Mouse (Mus musculus) neural tube, embryonic 13.5 days (tissue): ENCODE results near the gene Zic2. TPM values are rescaled to one million over a fixed set of nuclear protein-coding genes. Genes with fewer than 3 reads are reported as not detected.

Experiments used
- ATAC-seq: fragments of 200-750 bp; cut with Nextera tagmentation; 2 replicates; pipeline ENCODE4 v1.8.0; 2017; ENCODE audit warnings: low read depth, mild to moderate bottlenecking, moderate TSS enrichment, moderate library complexity
- H3K27ac ChIP-seq: fragments of 300-500 bp; sonication (generic); replicated peaks from 2 replicates; pipeline ENCODE4 v1.5.1; 2015; ENCODE audit warnings: moderate library complexity, mild to moderate bottlenecking, inconsistent platforms
- H3K27me3 ChIP-seq: fragments of 300-500 bp; sonication (generic); 2 replicates; pipeline ENCODE4 v1.6.1; 2015; ENCODE audit warnings: mild to moderate bottlenecking, inconsistent platforms
- H3K36me3 ChIP-seq: fragments of 300-500 bp; sonication (generic); 2 replicates; pipeline ENCODE4 v1.6.1; 2015; ENCODE audit warnings: mild to moderate bottlenecking, inconsistent platforms
- H3K4me1 ChIP-seq: fragments of 300-500 bp; sonication (generic); replicated peaks from 2 replicates; pipeline ENCODE4 v1.6.1; 2015; ENCODE audit warnings: inconsistent platforms
- H3K4me2 ChIP-seq: fragments of 300-500 bp; sonication (generic); 2 replicates; pipeline ENCODE4 v1.6.1; 2015; ENCODE audit warnings: inconsistent platforms, mild to moderate bottlenecking, moderate library complexity
- H3K4me3 ChIP-seq: fragments of 300-500 bp; sonication (generic); 2 replicates; pipeline ENCODE4 v1.5.1; 2015; ENCODE audit warnings: mild to moderate bottlenecking, inconsistent platforms
- H3K9ac ChIP-seq: fragments of 300-500 bp; sonication (generic); 2 replicates; pipeline ENCODE4 v1.6.1; 2015; ENCODE audit warnings: moderate library complexity, mild to moderate bottlenecking, inconsistent platforms
- H3K9me3 ChIP-seq: fragments of 300-500 bp; sonication (generic); 2 replicates; pipeline ENCODE4 v1.6.1; 2016; ENCODE audit warnings: inconsistent platforms
- WGBS: fragments of 180-500 bp; shearing (Covaris S2); methylation state at CpG from one replicate; pipeline ENCODE4 v1.1.7; 2015; 5-methylcytosine and 5-hydroxymethylcytosine counted together
- polyA plus RNA-seq: library from polyadenylated mRNA; unstranded; fragments of >200 nt; fragmentation: Nextera tagmentation; extraction: Ambion mirVana; gene quantifications from 2 replicates; pipeline ENCODE4 v1.2.1, GENCODE M21; 2015

Zic2 gene
- polyA plus RNA-seq, 1 experiment from 2014 or later = 8.2 TPM

- Histone ChIP-seq H3K4me3 (peak overlapping the region; percentile 34; the same call in 1 of the 2 replicates), H3K4me1 (peaks cover 12% of the 10 kb centered on the region), H3K4me2 (peak overlapping the region; percentile 51), H3K27me3 (peaks cover 71% of the 10 kb centered on the region), H3K27ac (peak overlapping the region; percentile 38), H3K9me3 (peaks cover 8% of the 10 kb centered on the region; the same call in 1 of the 2 replicates), H3K9ac (no peak overlapping the region; the same call in 1 of the 2 replicates), H3K36me3 (no peaks in the 10 kb centered on the region)
- 3% methylated on average over 12 of the region's 12 CpGs for WGBS
- ATAC-seq = peak; percentile 51; the same call in 1 of the 2 replicates
Observed at GRCm38 (mm10) chr14:122489686-122490414, 14.6 kb downstream of the Zic2 start.

- Histone ChIP-seq H3K9ac (peak within 1 kb of the TSS; percentile 60), H3K27me3 (peaks cover 63% of the 10 kb centered on the region)
- 1% methylated on average over 44 of the region's 51 CpGs for WGBS
Observed at GRCm38 (mm10) chr14:122490441-122491328, 15.4 kb downstream of the Zic2 start, which contains the start of gene Gm10837. Gene Gm10837, plus strand, starts transcription at chr14:122490586.

DNA sequence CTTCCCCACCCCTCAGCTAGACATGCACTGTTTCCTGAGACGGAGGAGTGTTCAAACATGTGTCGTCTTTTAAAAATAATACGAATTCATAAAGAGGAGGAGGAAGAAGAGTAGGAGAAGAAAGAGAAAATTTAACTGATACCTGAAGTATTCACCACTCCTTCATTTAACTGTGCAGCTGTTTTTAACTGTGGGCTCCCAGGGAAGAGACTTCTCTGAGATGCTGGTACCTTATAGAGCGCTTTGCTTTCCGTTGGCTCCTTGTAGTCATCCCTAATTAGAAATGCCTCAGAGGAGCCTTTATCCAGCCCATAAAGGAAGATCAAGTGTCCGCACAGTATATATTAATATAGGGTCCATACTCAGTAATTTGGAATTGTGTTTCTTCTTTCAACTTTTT is 16.3 kb downstream of the Zic2 start:
- H3K4me1 ChIP-seq = peaks cover 7% of the 10 kb centered on the region
- no peak overlapping the region for H3K4me3 ChIP-seq
- H3K27ac ChIP-seq = peak overlapping the region; percentile 74; the same call in 1 of the 2 replicates
- H3K9me3 ChIP-seq = peaks cover 8% of the 10 kb centered on the region; the same call in 1 of the 2 replicates
- 70% methylated on average over 6 of the region's 6 CpGs for WGBS
- H3K36me3 ChIP-seq = no peaks in the 10 kb centered on the region
- no peak overlapping the region for H3K4me2 ChIP-seq
- H3K27me3 ChIP-seq = peaks cover 55% of the 10 kb centered on the region
- no peak overlapping the region for H3K9ac ChIP-seq
- ATAC-seq = no peak

More at GRCm38 (mm10) chr14:122490441-122491328, 15.4 kb downstream of the Zic2 start, which contains the start of gene Gm10837:
- Histone ChIP-seq H3K4me2 (peak within 1 kb of the TSS; percentile 51), H3K4me1 (peaks cover 7% of the 10 kb centered on the region), H3K27ac (peak within 1 kb of the TSS; percentile 74), H3K36me3 (no peaks in the 10 kb centered on the region), H3K9me3 (peaks cover 8% of the 10 kb centered on the region; the same call in 1 of the 2 replicates), H3K4me3 (peak within 1 kb of the TSS; percentile 34)
- ATAC-seq = peak; percentile 83

GRCm38 (mm10) chr14:122492015-122492414 is 16.8 kb downstream of the Zic2 start:
- Histone ChIP-seq H3K4me2 (no peak overlapping the region), H3K27ac (no peak overlapping the region), H3K9ac (no peak overlapping the region), H3K9me3 (peaks cover 8% of the 10 kb centered on the region; the same call in 1 of the 2 replicates), H3K4me3 (no peak overlapping the region), H3K27me3 (peaks cover 50% of the 10 kb centered on the region), H3K4me1 (peaks cover 7% of the 10 kb centered on the region), H3K36me3 (no peaks in the 10 kb centered on the region)
- 69% methylated on average over 1 of the region's 1 CpGs for WGBS
- ATAC-seq = no peak

DNA sequence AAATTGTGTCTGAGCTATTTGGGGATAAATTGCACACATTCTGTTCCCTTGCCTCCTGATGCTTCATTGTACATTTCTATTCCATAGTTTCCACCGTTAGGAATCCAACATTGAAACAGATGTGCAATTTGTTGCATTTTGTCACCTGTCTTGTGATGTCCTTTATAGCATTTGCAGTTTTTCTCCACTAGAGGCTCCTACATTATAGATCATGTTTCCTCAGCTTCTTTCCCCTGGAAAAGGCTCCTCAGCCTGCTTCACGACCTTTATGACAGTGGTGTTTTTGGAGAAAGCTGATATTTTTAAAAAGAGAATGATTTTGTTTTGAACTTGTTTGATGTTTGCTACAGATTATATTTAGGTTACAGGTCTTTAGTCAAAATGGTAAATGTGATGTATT is 33.8 kb downstream of the Zic2 start:
- ATAC-seq = no peak
- Histone ChIP-seq H3K27ac (no peak overlapping the region), H3K36me3 (no peaks in the 10 kb centered on the region), H3K9ac (no peak overlapping the region), H3K4me2 (no peak overlapping the region), H3K4me1 (no peaks in the 10 kb centered on the region), H3K4me3 (no peak overlapping the region), H3K9me3 (no peaks in the 10 kb centered on the region), H3K27me3 (no peaks in the 10 kb centered on the region)
- WGBS = 36% methylated on average over 2 of the region's 2 CpGs

DNA sequence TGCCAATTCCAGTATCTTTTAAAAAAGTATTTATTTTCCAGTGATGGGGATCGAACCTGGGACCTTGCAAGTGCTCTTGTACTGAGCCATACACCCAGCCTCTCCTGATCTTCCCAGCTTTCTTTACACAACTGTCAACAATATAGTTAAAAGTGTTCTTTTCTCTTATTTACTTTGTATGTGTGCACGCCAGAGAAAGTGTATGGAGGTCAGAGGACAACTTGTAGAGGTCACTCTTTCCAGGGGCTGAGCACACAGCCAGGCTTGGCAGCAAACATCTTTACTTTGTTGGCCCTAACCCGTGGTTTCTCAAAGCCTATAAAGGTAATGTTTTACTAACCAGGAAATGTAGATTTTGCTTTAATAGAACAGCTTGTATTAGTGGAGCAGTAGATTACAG is 36.3 kb downstream of the Zic2 start:
- no peaks in the 10 kb centered on the region for H3K4me1 ChIP-seq
- no peak for ATAC-seq
- 81% methylated on average over 3 of the region's 3 CpGs for WGBS
- no peak overlapping the region for H3K9ac ChIP-seq
- H3K36me3 ChIP-seq = no peaks in the 10 kb centered on the region
- H3K27me3 ChIP-seq = no peaks in the 10 kb centered on the region
- no peak overlapping the region for H3K27ac ChIP-seq
- no peak overlapping the region for H3K4me3 ChIP-seq
- no peak overlapping the region for H3K4me2 ChIP-seq
- no peaks in the 10 kb centered on the region for H3K9me3 ChIP-seq

DNA sequence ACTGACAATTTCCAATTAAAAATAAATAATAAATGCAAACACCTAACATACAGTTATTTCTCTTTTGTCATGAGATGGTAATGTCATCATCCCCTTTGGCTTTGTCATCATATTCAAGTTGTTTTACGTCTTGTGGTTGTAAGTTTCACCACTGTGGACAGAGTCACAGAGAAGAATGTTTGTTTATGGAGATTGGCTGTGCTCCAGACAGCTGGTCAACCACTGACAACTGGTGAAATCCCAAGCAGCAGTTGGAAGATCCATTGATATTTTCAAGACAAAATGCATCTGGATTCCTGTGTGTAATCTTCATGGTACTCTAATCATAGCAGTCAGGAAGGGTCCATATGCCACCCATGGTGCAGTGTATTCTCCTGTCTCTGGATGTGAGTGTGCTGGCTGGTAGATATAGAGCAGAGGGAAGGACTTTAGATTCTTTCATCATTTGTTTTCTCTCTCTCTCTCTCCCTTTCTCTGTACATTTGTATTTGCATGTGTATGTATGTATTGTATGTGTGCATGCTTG is 38.3 kb downstream of the Zic2 start:
- no peaks in the 10 kb centered on the region for H3K36me3 ChIP-seq
- H3K27ac ChIP-seq = no peak overlapping the region
- WGBS = 65% methylated on average over 1 of the region's 1 CpGs
- H3K27me3 ChIP-seq = no peaks in the 10 kb centered on the region
- H3K9ac ChIP-seq = no peak overlapping the region
- H3K9me3 ChIP-seq = no peaks in the 10 kb centered on the region
- H3K4me3 ChIP-seq = no peak overlapping the region
- no peak overlapping the region for H3K4me2 ChIP-seq
- ATAC-seq = no peak
- H3K4me1 ChIP-seq = no peaks in the 10 kb centered on the region

GRCm38 (mm10) chr14:122528475-122528874 is 53.2 kb downstream of the Zic2 start:
- no peak for ATAC-seq
- Histone ChIP-seq H3K27ac (no peak overlapping the region), H3K9me3 (no peaks in the 10 kb centered on the region), H3K4me3 (no peak overlapping the region), H3K4me1 (peaks cover 2% of the 10 kb centered on the region; the same call in 1 of the 2 replicates), H3K36me3 (no peaks in the 10 kb centered on the region), H3K4me2 (no peak overlapping the region), H3K9ac (no peak overlapping the region), H3K27me3 (no peaks in the 10 kb centered on the region)
- 82% methylated on average over 4 of the region's 4 CpGs for WGBS

Other genes starting within 250 kb of the Zic2 start
- 0.46 and 0.62 TPM in 2 replicates for gene Gm5089, start 24.3 kb upstream of the Zic2 start, polyA plus RNA-seq
- 8.4 and 8.6 TPM in 2 replicates for gene Zic5, start 9.8 kb upstream of the Zic2 start, polyA plus RNA-seq
- gene Gm10837, start 15.2 kb downstream of the Zic2 start, polyA plus RNA-seq = 0.19 and 0.29 TPM in 2 replicates
- gene Pcca, start 58.9 kb downstream of the Zic2 start, polyA plus RNA-seq = 28.2 and 32.0 TPM in 2 replicates